Mouse (Mus musculus): Measurements from ENCODE around the gene Atp5b. TPM values are rescaled to one million over a fixed set of nuclear protein-coding genes. Genes with fewer than 3 reads are reported as not detected.

Atp5b gene
- polyA plus RNA-seq, 1 experiment from 2014 or later = 2,017 TPM

DNA sequence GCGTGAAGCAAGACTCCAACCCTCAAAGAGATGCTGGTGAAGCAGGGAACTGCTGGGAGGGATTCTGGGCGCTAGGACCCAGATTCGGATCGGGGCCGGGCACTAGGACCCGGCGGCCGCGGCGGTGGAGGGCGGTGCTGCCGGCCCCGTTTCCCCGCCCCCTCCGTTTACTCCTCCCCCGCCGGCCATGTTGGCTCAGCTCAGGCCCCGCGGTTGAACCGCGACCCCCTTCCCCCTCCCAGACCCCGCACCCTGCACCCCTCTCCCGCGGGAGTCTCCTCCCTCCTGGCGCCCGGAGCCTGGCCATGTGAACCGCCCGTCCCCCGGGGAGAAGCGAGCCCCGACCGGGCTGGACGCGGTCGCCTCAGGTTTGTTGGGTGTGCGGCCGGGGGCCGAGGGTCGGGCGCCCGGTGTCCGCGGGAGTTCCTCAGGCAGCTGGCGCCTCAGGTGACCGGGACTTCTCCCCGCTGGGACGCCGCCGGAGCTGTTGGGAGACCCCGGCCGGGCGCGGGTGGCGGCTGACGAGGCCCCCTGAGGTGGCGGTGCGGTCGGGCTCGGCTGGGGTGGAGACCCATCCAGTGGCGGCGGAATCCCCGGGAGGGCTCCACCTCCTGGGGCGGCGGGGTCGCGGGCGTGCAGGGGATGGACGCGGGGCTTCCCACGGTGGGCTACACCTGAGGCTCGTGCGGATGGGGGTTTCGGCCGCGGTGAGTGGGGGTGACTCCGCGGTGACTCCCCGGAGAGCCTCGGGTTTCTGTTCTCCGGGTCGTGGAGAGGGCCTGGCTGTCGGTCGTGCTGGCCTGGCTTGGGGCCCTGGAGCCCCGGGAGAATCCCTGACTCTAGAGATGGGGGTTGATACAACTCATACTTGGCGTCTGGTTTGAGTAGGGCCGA, 13.9 kb downstream of the Atp5b start:
- DNase-seq (ENCODE audit: low spot score) = peak; percentile 90

DNA sequence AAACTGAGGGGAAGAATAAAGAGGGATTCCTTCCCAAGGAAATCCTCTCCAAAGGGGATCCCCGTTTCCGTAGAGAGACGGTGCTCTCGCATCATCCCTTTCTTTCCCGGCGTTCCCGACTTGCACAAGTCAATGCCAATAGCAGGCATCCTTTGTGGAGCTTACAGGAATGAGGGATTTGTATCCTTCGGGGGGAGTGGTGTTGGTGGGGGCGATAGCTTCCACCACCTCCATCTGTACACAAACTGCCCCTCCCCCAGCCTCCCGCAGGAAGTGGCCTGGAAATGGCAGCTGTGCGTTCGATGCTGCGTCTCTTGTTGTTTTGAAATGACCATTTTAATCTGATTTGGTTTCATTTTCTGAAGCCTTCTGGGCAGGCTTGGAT, 14.5 kb downstream of the Atp5b start:
- DNase-seq (ENCODE audit: low spot score) = peak; percentile 74

DNA sequence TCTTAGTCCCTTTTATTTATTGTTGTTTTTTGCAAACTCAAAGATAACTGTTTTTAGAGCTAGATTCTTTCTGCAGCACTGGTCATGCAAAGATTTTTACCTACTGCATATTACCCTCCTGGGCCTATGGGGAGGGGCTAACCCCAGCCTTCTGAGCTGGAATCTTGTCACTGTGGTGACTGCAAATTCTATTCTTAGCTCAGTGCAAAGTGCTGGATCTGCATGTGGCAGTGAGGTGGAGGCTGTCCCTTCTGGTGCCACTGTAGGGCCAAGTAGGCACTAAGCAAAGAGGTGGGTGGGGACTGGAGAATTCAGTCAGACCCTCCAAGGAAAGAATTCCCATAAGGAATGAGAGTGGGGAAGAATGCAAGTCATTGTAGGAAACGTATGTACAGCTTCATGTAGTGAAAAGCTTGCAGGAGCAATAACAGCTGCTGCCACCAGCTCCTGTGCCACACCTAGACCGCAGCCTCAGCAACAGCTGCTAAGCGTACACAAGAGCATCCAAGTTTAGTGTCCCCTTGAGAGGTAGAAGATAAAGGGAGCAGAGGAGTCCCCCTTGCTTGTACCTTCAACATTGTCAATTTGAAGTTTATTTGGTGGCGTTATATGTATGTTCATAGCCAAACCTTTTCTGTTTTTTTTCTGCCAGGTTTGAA, 27.2 kb downstream of the Atp5b start:
- DNase-seq (ENCODE audit: low spot score) = no peak

DNA sequence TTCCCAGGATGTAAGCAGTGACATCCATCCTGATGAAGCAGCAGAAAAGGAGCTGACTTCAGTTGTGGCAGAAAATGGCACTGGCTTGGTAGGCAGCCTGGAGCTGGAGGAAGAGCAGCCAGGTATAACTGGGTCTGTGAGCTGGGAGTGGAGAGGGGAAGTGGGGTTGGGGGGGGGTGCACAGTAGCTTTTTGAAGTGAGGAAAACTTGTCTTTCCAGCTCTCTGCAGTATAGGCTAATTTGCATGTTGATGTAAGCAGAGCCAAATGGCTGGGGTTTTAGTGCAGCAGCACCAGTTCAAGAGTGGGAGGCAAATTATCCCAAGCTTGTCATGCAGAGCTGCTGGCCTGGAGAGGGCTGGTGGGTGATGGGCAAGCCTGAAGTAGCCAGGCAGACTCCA, 28.2 kb downstream of the Atp5b start:
- DNase-seq (ENCODE audit: low spot score) = no peak

DNA sequence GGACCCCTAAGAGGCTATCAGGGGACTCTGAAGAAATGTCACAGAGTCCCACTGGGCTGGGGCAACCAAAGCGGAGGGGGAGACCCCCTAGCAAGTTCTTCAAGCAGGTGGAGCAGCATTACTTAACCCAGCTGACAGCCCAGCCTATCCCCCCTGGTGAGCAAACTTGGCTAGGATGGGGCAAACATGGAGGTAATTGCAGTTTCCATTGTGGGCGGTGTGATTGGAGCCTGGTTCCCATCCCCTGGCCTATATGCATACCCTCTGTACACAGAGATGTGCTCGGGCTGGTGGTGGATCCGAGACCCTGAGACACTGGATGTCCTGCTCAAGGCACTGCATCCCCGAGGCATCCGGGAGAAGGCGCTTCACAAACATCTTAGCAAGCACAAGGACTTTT, 40.8 kb downstream of the Atp5b start:
- DNase-seq (ENCODE audit: low spot score) = no peak

DNA sequence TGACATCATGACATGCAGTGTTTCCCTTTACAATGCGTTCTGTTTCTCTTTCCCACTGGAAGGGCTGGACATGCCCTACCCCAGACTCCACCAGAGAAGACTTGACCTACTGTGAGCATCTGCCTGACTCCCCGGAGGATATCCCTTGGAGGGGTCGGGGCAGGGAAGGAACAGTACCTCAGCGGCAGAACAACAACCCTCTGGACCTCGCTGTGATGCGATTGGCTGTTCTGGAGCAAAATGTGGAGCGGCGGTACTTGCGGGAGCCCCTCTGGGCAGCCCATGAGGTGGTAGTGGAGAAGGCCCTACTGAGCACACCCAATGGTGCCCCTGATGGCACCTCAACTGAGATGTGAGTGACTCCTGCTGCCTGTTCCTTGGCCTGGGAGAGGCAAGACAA, 41.8 kb downstream of the Atp5b start:
- DNase-seq (ENCODE audit: low spot score) = no peak

DNA sequence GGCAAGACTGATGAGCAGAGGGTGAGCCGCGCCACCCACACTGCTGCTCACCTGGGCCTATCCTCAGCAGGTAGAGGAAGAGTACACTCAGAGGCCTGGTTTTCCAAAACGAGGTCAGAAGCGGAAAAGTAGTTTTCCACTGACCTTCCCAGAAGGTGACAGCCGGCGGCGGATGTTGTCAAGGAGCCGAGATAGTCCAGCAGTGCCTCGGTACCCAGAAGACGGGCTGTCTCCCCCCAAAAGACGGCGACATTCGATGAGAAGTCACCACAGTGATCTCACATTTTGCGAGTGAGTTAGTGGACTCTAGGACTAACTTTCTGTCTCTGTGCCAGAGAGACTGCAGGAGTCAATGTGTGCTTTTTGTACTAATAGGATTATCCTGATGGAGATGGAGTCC, 42.9 kb downstream of the Atp5b start:
- no peak for DNase-seq (ENCODE audit: low spot score)

DNA sequence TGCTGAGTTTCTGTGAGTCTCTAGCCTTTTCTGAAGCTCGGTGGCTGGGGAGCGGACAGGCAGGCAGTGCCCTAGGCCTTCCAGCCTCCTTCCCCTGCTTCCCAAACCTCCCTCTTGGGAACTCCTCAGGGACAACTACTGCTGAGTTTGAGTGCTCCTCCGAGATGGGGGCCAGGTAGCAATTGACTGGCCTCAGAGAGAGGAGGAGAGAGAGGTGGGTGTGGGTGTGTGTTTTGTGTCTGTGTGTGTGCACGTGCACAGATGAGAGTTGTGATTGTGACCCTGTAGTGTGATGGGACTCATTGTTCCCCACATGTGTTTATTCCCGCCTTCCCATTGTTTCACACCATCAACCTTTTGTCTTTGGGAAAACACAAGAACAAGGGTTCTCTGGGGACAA, 44.4 kb downstream of the Atp5b start:
- no peak for DNase-seq (ENCODE audit: low spot score)

DNA sequence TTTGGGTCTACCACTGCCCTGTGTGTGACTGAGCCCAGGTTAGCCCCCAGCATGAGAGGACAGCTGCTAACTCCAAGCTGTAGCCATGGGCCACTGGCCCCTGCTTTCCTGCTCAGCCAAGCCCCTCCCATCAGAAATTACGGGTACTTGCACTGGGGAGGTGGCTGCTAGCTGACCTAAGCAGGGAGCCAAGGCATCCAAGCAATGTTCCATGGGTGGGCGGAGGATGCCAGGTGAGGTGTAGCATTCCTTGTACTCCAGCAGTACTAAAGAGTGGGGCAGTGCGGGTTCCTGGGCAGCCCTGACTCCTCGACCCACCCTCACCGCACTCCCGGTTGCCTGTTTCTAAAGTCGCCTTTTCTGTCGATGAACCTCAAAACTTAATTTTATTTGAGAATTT, 45.1 kb downstream of the Atp5b start:
- no peak for DNase-seq (ENCODE audit: low spot score)

DNA sequence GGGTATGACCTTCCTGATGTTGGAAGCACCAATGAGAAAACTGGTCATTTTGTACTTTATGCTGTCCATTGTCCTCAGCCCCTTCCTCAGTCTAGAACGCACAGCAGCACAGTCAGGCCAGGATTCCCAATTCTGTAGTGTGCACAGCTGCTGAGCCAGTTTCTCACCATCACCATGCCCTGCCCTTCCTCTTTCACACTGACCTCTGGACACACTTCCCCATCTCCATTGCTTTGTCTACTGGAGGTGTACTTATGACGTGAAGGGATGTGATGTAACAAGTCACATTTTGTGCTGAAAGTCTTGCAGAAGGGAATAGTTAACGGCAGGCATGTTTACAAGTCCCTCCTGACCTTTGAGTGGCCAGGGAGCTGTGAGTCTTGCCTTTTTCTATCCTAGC, 48.2 kb downstream of the Atp5b start:
- no peak for DNase-seq (ENCODE audit: low spot score)

DNA sequence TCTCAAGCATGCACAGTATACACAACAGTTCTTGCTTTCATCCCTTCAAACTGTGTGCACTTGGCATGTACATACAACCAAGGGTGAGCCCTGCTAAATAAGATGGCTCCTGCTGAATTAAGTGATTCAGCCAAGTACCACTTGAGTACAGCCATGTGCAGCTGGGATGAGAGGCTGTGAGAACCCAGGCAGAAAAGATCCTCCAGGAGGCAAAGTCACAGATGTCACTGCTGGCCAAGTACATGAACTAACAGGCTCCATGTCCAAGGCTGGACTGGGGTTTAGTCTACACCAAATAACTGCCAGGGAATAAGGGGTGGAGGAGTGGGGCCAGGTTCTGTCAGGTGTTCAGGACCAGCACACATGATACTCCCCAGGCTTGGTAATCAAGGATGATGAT, 48.7 kb downstream of the Atp5b start:
- no peak for DNase-seq (ENCODE audit: low spot score)

DNA sequence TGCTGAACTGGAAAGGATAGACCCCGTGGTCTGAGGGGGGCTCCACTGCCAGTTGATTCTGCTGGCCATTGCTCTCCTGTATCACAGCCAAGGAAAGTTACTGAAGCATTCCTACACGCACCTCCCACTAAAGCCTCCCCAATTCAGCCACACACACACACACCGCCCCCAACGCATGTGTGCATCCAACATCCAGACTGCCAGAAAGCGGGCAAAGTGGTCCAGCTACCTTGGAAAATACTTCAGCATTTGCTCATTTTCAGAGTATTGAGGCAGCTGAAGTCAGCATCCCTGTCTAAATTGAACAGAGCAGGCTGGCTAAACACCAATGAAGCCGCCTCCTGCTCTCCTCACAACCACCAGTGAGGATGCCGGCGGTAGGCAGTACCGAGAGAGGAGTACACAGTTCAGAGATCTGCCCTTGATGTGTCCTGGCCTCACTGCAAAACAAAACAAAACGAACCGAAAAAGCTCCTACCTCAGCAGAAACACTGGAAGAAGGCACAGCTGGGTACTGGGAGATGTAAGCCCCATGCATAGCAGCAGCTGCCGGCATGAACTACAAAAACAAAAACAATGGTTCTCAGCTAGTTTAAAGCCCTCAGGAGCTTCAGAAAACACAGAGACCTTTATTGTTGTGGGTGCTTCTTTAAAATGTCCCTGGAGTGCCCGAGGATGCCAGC, 50.7 kb downstream of the Atp5b start:
- no peak for DNase-seq (ENCODE audit: low spot score)

DNA sequence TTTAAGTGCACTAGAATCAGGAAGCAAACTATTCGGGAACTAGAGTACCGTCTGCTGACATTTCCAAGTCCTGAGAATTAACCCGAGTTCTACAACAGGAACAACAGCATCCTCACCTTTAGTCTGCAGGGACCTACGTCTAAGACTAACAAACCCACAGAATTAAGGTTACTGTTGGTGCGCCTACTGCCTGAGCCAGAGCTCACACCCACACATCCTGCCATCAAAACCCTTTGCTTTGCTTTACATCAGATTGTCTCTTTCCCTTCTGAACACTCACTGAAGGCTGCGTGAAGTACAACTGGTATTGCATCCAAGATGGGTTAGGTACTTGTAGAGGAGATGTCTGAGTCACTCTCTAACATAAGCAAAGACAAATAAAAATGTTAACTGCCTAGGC, 52.3 kb downstream of the Atp5b start:
- DNase-seq (ENCODE audit: low spot score) = peak; percentile 27

MicroRNAs encoded within 50 kb of the gene (microRNA counts, 519-probe panel; counts per million panel counts)
- 473 counts per million, percentile 71 among the panel's probes with 10 or more counts for microRNA mmu-miR-677

Small RNAs within 50 kb of the gene (microRNA-seq; reads per million reads assigned to microRNA genes)
- 47.9 reads per million, percentile 38 among the genes with 10 or more reads in this experiment for gene Mir677 (ENCODE audit: borderline number of aligned reads)

Other genes starting within 250 kb of the Atp5b start
- not detected in 2 replicates for gene Rdh19, start 233.3 kb upstream of the Atp5b start, polyA plus RNA-seq (2015; fragmentation: Nextera tagmentation; extraction: Ambion mirVana)
- 0.10 TPM in 1 of 2 replicates, not detected in the other for gene Rdh16f2, start 216.8 kb upstream of the Atp5b start, polyA plus RNA-seq (2015; fragmentation: Nextera tagmentation; extraction: Ambion mirVana)
- not detected in 2 replicates for gene Rdh7, start 194.5 kb upstream of the Atp5b start, polyA plus RNA-seq (2015; fragmentation: Nextera tagmentation; extraction: Ambion mirVana)
- gene Sdr9c7, start 184.8 kb upstream of the Atp5b start, polyA plus RNA-seq (2015; fragmentation: Nextera tagmentation; extraction: Ambion mirVana) = 0.33 and 0.39 TPM in 2 replicates
- gene Hsd17b6, start 75.7 kb upstream of the Atp5b start, polyA plus RNA-seq (2015; fragmentation: Nextera tagmentation; extraction: Ambion mirVana) = 0.16 and 0.22 TPM in 2 replicates
- 89.6 and 98.8 TPM in 2 replicates for gene Prim1, start 68.1 kb upstream of the Atp5b start, polyA plus RNA-seq (2015; fragmentation: Nextera tagmentation; extraction: Ambion mirVana)
- 829 and 868 TPM in 2 replicates for gene Naca, start 47.7 kb upstream of the Atp5b start, polyA plus RNA-seq (2015; fragmentation: Nextera tagmentation; extraction: Ambion mirVana)
- 401 and 422 TPM in 2 replicates for gene Ptges3, start 24.3 kb upstream of the Atp5b start, polyA plus RNA-seq (2015; fragmentation: Nextera tagmentation; extraction: Ambion mirVana)
- gene Baz2a, start 8.3 kb downstream of the Atp5b start, polyA plus RNA-seq (2015; fragmentation: Nextera tagmentation; extraction: Ambion mirVana) = 21.5 and 27.5 TPM in 2 replicates
- gene Rbms2, start 97.0 kb downstream of the Atp5b start, polyA plus RNA-seq (2015; fragmentation: Nextera tagmentation; extraction: Ambion mirVana) = 14.1 and 17.3 TPM in 2 replicates
- 0.78 and 1.5 TPM in 2 replicates for gene Gls2, start 111.2 kb downstream of the Atp5b start, polyA plus RNA-seq (2015; fragmentation: Nextera tagmentation; extraction: Ambion mirVana)
- 15.4 and 17.1 TPM in 2 replicates for gene Spryd4, start 128.5 kb downstream of the Atp5b start, polyA plus RNA-seq (2015; fragmentation: Nextera tagmentation; extraction: Ambion mirVana)
- gene Mip, start 142.6 kb downstream of the Atp5b start, polyA plus RNA-seq (2015; fragmentation: Nextera tagmentation; extraction: Ambion mirVana) = 0.06 TPM in 1 of 2 replicates, not detected in the other
- gene Timeless, start 148.8 kb downstream of the Atp5b start, polyA plus RNA-seq (2015; fragmentation: Nextera tagmentation; extraction: Ambion mirVana) = 51.7 and 59.7 TPM in 2 replicates
- 0.28 and 0.40 TPM in 2 replicates for gene Apon, start 170.8 kb downstream of the Atp5b start, polyA plus RNA-seq (2015; fragmentation: Nextera tagmentation; extraction: Ambion mirVana)
- 0.17 TPM in 1 of 2 replicates, not detected in the other for gene Apof, start 185.4 kb downstream of the Atp5b start, polyA plus RNA-seq (2015; fragmentation: Nextera tagmentation; extraction: Ambion mirVana)
- 22.6 and 25.1 TPM in 2 replicates for gene Stat2, start 187.3 kb downstream of the Atp5b start, polyA plus RNA-seq (2015; fragmentation: Nextera tagmentation; extraction: Ambion mirVana)
- 2.5 and 3.1 TPM in 2 replicates for gene Il23a, start 215.5 kb downstream of the Atp5b start, polyA plus RNA-seq (2015; fragmentation: Nextera tagmentation; extraction: Ambion mirVana)
- gene Pan2, start 220.1 kb downstream of the Atp5b start, polyA plus RNA-seq (2015; fragmentation: Nextera tagmentation; extraction: Ambion mirVana) = 26.2 and 31.8 TPM in 2 replicates
- gene Cnpy2, start 239.2 kb downstream of the Atp5b start, polyA plus RNA-seq (2015; fragmentation: Nextera tagmentation; extraction: Ambion mirVana) = 223 and 247 TPM in 2 replicates